Mouse (Mus musculus) layer of hippocampus, adult 2 months (tissue): ENCODE measurements around the gene Pex11g. TPM values are rescaled to one million over a fixed set of nuclear protein-coding genes. Genes with fewer than 3 reads are reported as not detected.

ENCODE experiments used
- DNase-seq, 2 experiments: peaks; one replicate each; pipeline ENCODE4 v3.0.0; 2022; ENCODE audit warnings: low spot score in 2 of 2
- H3K27ac ChIP-seq: fragments of 200-600 bp; 2 replicates; pipeline ENCODE4 v1.8.1; 2022
- H3K4me3 ChIP-seq: fragments of 200-600 bp; 2 replicates; pipeline ENCODE4 v1.8.1; 2022; ENCODE audit warnings: mild to moderate bottlenecking
- CTCF ChIP-seq: fragments of 200-600 bp; conservative IDR thresholded peaks from 2 replicates; pipeline ENCODE4 v1.8.1; 2022; ENCODE audit warnings: antibody characterized with exemption, mild to moderate bottlenecking, moderate library complexity
- total RNA-seq, 2 experiments: library from RNA; stranded (reverse); gene quantifications; 2 replicates each; pipeline ENCODE4 v1.2.3; 2021

The Pex11g gene
- total RNA-seq, 2 experiments from 2014 or later: 0.32 to 0.95 TPM

- TF ChIP-seq CTCF: no peak
- no peak for DNase-seq
- Histone ChIP-seq H3K27ac (no peak overlapping the region), H3K4me3 (no peak overlapping the region)
Measured at GRCm38 (mm10) chr8:3498583-3498982, 31.1 kb upstream of the Pex11g start.

GRCm38 (mm10) chr8:3496428-3496748 lies 28.9 kb upstream of the Pex11g start:
- TF ChIP-seq CTCF: no peak
- Histone ChIP-seq H3K4me3 (no peak overlapping the region), H3K27ac (no peak overlapping the region)
- DNase-seq: no peak

GRCm38 (mm10) chr8:3495578-3496427 lies 28.3 kb upstream of the Pex11g start:
- no peak for TF ChIP-seq CTCF
- Histone ChIP-seq H3K27ac (no peak overlapping the region), H3K4me3 (no peak overlapping the region)
- DNase-seq: no peak

- TF ChIP-seq CTCF: no peak
- H3K4me3 ChIP-seq: peak overlapping the region; percentile 96
- H3K27ac ChIP-seq: peak overlapping the region; percentile 95
- DNase-seq: no peak
Measured at GRCm38 (mm10) chr8:3493845-3494208, 26.3 kb upstream of the Pex11g start.

- DNase-seq: peak; percentile 63 to 70
- Histone ChIP-seq H3K4me3 (peak within 1 kb of the TSS; percentile 96), H3K27ac (peak within 1 kb of the TSS; percentile 95)
- TF ChIP-seq CTCF: no peak
Measured at GRCm38 (mm10) chr8:3492901-3493844, 25.7 kb upstream of the Pex11g start, which contains the start of gene Zfp358. Gene Zfp358, plus strand, starts transcription at chr8:3493138.

GRCm38 (mm10) chr8:3485192-3485591 lies 17.7 kb upstream of the Pex11g start:
- no peak for TF ChIP-seq CTCF
- H3K4me3 ChIP-seq: no peak overlapping the region
- no peak overlapping the region for H3K27ac ChIP-seq
- DNase-seq: no peak

- no peak for DNase-seq
- Histone ChIP-seq H3K4me3 (no peak overlapping the region), H3K27ac (no peak overlapping the region)
- TF ChIP-seq CTCF: no peak
Measured at GRCm38 (mm10) chr8:3483546-3483945, 16.1 kb upstream of the Pex11g start.

GRCm38 (mm10) chr8:3482240-3482740 lies 14.8 kb upstream of the Pex11g start:
- Histone ChIP-seq H3K27ac (no peak overlapping the region), H3K4me3 (no peak overlapping the region)
- DNase-seq: no peak
- no peak for TF ChIP-seq CTCF

GRCm38 (mm10) chr8:3481605-3482004 lies 14.1 kb upstream of the Pex11g start:
- H3K4me3 ChIP-seq: no peak overlapping the region
- no peak for TF ChIP-seq CTCF
- no peak for DNase-seq
- no peak overlapping the region for H3K27ac ChIP-seq

- no peak for DNase-seq
- no peak for TF ChIP-seq CTCF
Measured at GRCm38 (mm10) chr8:3480221-3480785, 12.8 kb upstream of the Pex11g start.

GRCm38 (mm10) chr8:3475715-3476429 lies 8.4 kb upstream of the Pex11g start:
- DNase-seq: no peak
- no peak for TF ChIP-seq CTCF
- H3K4me3 ChIP-seq: peak overlapping the region; percentile 45
- 0 out of 2 replicates have a peak overlapping the region, but pooled peaks have one; percentile 14 for H3K27ac ChIP-seq

More at GRCm38 (mm10) chr8:3480221-3480785, 12.8 kb upstream of the Pex11g start:
- H3K27ac ChIP-seq: no peak overlapping the region
- H3K4me3 ChIP-seq: no peak overlapping the region

GRCm38 (mm10) chr8:3470562-3470961 lies 3.1 kb upstream of the Pex11g start, which contains the start of gene Tex45:
Gene Tex45, plus strand, starts transcription at chr8:3470862.
- no peak for TF ChIP-seq CTCF

More at GRCm38 (mm10) chr8:3470562-3470961, 3.1 kb upstream of the Pex11g start, which contains the start of gene Tex45:
- DNase-seq: no peak
- Histone ChIP-seq H3K4me3 (no peak within 1 kb of the TSS), H3K27ac (no peak within 1 kb of the TSS)
